Mouse (Mus musculus): Measurements from ENCODE around the gene Tspan14.

Gene Tspan14

GRCm38 (mm10) chr14:40975127-40975721, 8.6 kb upstream of the Tspan14 start:
- peak; percentile 60 to 74 for DNase-seq (ENCODE audit: low read depth in 2 of 2, low spot score in 2 of 2)

GRCm38 (mm10) chr14:40968051-40968450, 1.4 kb upstream of the Tspan14 start:
- no peak for DNase-seq (ENCODE audit: low read depth in 2 of 2, low spot score in 2 of 2)

GRCm38 (mm10) chr14:40967598-40967900, 942 bp upstream of the Tspan14 start:
- no peak for DNase-seq (ENCODE audit: low read depth in 2 of 2, low spot score in 2 of 2)

GRCm38 (mm10) chr14:40966862-40967597, 423 bp upstream of the Tspan14 start:
- DNase-seq (ENCODE audit: low read depth in 2 of 2, low spot score in 2 of 2): peak; percentile 91 to 94

GRCm38 (mm10) chr14:40965507-40966356, 875 bp downstream of the Tspan14 start:
- DNase-seq (ENCODE audit: low read depth in 2 of 2, low spot score in 2 of 2): no peak

GRCm38 (mm10) chr14:40964881-40965280, 1.7 kb downstream of the Tspan14 start:
- DNase-seq (ENCODE audit: low read depth in 2 of 2, low spot score in 2 of 2): no peak

GRCm38 (mm10) chr14:40964214-40964610, 2.4 kb downstream of the Tspan14 start:
- no peak for DNase-seq (ENCODE audit: low read depth in 2 of 2, low spot score in 2 of 2)

GRCm38 (mm10) chr14:40963501-40964213, 3.0 kb downstream of the Tspan14 start:
- no peak for DNase-seq (ENCODE audit: low read depth in 2 of 2, low spot score in 2 of 2)

- DNase-seq (ENCODE audit: low read depth in 2 of 2, low spot score in 2 of 2): no peak
Observed at GRCm38 (mm10) chr14:40962365-40963290, 4.0 kb downstream of the Tspan14 start.

GRCm38 (mm10) chr14:40960237-40960636, 6.4 kb downstream of the Tspan14 start:
- no peak for DNase-seq (ENCODE audit: low read depth in 2 of 2, low spot score in 2 of 2)

GRCm38 (mm10) chr14:40959586-40959985, 7.0 kb downstream of the Tspan14 start:
- no peak for DNase-seq (ENCODE audit: low read depth in 2 of 2, low spot score in 2 of 2)

- DNase-seq (ENCODE audit: low read depth in 2 of 2, low spot score in 2 of 2): peak in 1 of 2 experiments; percentile 39
Observed at GRCm38 (mm10) chr14:40958986-40959381, 7.6 kb downstream of the Tspan14 start.

- no peak for DNase-seq (ENCODE audit: low read depth in 2 of 2, low spot score in 2 of 2)
Observed at GRCm38 (mm10) chr14:40958083-40958985, 8.3 kb downstream of the Tspan14 start.

GRCm38 (mm10) chr14:40957607-40958006, 9.0 kb downstream of the Tspan14 start:
- no peak for DNase-seq (ENCODE audit: low read depth in 2 of 2, low spot score in 2 of 2)

GRCm38 (mm10) chr14:40956252-40957146, 10.1 kb downstream of the Tspan14 start:
- no peak for DNase-seq (ENCODE audit: low read depth in 2 of 2, low spot score in 2 of 2)

- DNase-seq (ENCODE audit: low read depth in 2 of 2, low spot score in 2 of 2): peak in 1 of 2 experiments; percentile 39
Observed at GRCm38 (mm10) chr14:40955596-40956251, 10.9 kb downstream of the Tspan14 start.

GRCm38 (mm10) chr14:40955146-40955545, 11.5 kb downstream of the Tspan14 start:
- no peak for DNase-seq (ENCODE audit: low read depth in 2 of 2, low spot score in 2 of 2)

- DNase-seq (ENCODE audit: low read depth in 2 of 2, low spot score in 2 of 2): no peak
Observed at GRCm38 (mm10) chr14:40953381-40953780, 13.2 kb downstream of the Tspan14 start.
